Mouse (Mus musculus) lung, postnatal 0 days (tissue): ENCODE results near the gene Cnpy1.

ENCODE experiments used
- CTCF ChIP-seq: IDR thresholded peaks from 2 replicates; pipeline ENCODE4 v1.5.1; 2016; ENCODE audit warnings: antibody characterized with exemption, mild to moderate bottlenecking
- EP300 ChIP-seq: IDR thresholded peaks from 2 replicates; pipeline ENCODE4 v1.6.1; 2016; ENCODE audit warnings: antibody characterized with exemption, mild to moderate bottlenecking, control low read depth

GRCm38 (mm10) chr5:28179237-28179790 lies 66.3 kb downstream of the Cnpy1 start:
- no peak for TF ChIP-seq CTCF
- TF ChIP-seq EP300: no peak
